Mouse (Mus musculus) MEL (cell line): ENCODE results near the gene Ankrd28.

Experiments
- CTCF ChIP-seq, 3 experiments: IDR thresholded peaks in 2 of 3; conservative IDR thresholded peaks in 1 of 3; 2 replicates each; pipeline ENCODE4 v1.5.1; 2011 to 2012; ENCODE audit warnings: low read length in 3 of 3, low read depth in 2 of 3, mild to moderate bottlenecking in 2 of 3, improper control_type of control experiment in 1 of 3, inconsistent platforms in 1 of 3, mixed read lengths in 1 of 3, moderate library complexity in 1 of 3; ENCODE audit not compliant: control insufficient read depth in 1 of 3, insufficient read depth in 1 of 3, poor library complexity in 1 of 3, severe bottlenecking in 1 of 3
- NRF1 ChIP-seq: IDR thresholded peaks from 2 replicates; pipeline ENCODE4 v1.6.1; 2014; ENCODE audit warnings: low read depth, mild to moderate bottlenecking, inconsistent platforms, low read length, improper control_type of control experiment, moderate library complexity; ENCODE audit not compliant: poor library complexity, insufficient read depth, severe bottlenecking
- POLR2A ChIP-seq, 2 experiments: IDR thresholded peaks; 2 replicates each; pipeline ENCODE4 v1.6.1; 2011 to 2012; ENCODE audit warnings: low read length in 2 of 2, mild to moderate bottlenecking in 2 of 2, control low read depth in 1 of 2, improper control_type of control experiment in 1 of 2, low read depth in 1 of 2, moderate library complexity in 1 of 2; ENCODE audit not compliant: control insufficient read depth in 1 of 2, insufficient read depth in 1 of 2, poor library complexity in 1 of 2
- ZMIZ1 ChIP-seq: IDR thresholded peaks from 2 replicates; pipeline ENCODE4 v1.6.1; 2012; ENCODE audit warnings: low read depth, mild to moderate bottlenecking, inconsistent platforms, low read length, improper control_type of control experiment, moderate library complexity

DNA sequence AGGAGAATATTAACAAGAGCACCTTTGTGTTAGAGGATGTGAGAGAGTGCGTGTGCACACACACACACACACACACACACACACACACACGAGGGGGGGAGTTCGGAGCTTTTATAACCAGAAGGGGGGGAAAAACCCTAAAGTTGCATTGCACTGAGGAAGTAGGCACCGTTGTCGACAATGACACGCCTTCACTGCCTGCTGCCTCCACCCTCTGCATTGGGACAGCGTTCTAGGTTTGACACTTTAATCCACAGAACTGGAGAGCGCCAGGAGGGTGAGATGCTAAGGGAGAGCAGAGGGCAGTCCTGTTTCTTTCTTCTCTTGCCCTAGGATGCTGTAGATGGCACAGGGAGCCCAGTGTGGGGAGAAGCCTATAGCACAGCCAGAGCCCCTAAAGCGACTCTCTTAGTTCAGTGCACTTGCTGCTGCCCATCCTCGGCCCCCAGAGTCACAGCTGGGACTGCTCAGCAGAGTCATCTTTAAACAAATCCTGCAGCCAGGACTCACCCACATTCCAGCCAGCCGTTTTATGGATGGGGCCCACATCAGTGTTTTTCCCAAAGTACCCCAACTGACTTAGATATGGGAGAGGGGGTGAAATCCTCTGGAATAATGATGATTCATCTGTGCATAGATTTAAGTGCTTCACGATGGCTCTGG lies 165.4 kb downstream of the Ankrd28 start:
- TF ChIP-seq ZMIZ1 (no peak), CTCF (IDR thresholded peaks at IDR 0.05 in 2 of 3, conservative IDR thresholded peaks at IDR 0.05 in 1 of 3; ENCODE audit: control insufficient read depth in 1 of 3, insufficient read depth in 1 of 3, low read depth in 2 of 3, low read length in 3 of 3, poor library complexity in 1 of 3, severe bottlenecking in 1 of 3) (no peak), POLR2A (IDR thresholded peaks at IDR 0.05; ENCODE audit: control insufficient read depth in 1 of 2, insufficient read depth in 1 of 2, low read depth in 1 of 2, low read length in 2 of 2, poor library complexity in 1 of 2) (peak in 1 of 2 experiments; percentile 14; a peak in 1 of 4 replicates), NRF1 (no peak)
